Mouse (Mus musculus) left cerebral cortex, postnatal 36 days (tissue): ENCODE results near the gene Dctn1. TPM values are rescaled to one million over a fixed set of nuclear protein-coding genes. Genes with fewer than 3 reads are reported as not detected.
"Not testable (repeated sequence)": the region's sequence is repeated elsewhere in the genome, so short reads cannot be mapped to it uniquely, and the experiment has no call there.

Experiments
- DNase-seq, 2 experiments: peaks; one replicate each; pipeline ENCODE4 v3.0.0; 2021 to 2022; ENCODE audit warnings: low spot score in 2 of 2, mixed read lengths in 1 of 2
- intact Hi-C: fragments of 180-260 bp; cut with DNase I; formaldehyde crosslinking; loops from one replicate; pipeline ENCODE4 v1.15.1; 2025
- total RNA-seq, 2 experiments: library from RNA; stranded (reverse); gene quantifications; 2 replicates each; pipeline ENCODE4 v1.2.3; 2021

Gene Dctn1
- total RNA-seq, 2 experiments from 2014 or later, result 373 to 386 TPM

DNA sequence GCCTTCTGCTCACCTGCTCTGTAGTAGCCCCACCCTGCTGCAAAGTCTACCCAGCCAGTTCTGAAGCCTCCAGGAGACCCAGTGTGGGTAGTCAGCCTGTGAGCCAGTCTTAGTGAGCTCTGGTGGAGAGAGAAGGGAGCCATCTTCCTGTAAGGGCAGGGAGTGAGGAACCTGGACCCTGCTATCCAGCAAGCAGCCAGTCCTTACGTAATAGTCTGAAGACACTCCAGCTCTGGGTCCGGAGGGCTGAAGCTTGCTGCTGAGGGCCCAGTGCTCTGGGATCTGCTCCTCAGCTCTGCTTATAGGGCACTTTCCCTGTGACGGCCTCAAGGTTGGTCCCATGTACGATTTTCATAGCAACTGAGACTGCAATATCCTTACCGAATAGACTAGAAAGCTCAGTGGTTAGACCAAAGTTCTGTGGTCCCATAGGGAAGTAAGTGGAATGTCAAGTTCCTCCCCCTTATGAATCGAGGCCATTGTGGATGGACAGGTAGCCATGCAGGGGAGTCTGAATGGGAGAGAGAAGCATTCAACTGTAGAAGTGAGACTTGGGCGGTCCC, 30.7 kb upstream of the Dctn1 start, which contains the start of gene Rtkn:
TSS of gene Rtkn (plus strand) at position 513 of the 563 bp plus-strand sequence.
- DNase-seq, result no peak
- intact Hi-C loops, result no loop called here

DNA sequence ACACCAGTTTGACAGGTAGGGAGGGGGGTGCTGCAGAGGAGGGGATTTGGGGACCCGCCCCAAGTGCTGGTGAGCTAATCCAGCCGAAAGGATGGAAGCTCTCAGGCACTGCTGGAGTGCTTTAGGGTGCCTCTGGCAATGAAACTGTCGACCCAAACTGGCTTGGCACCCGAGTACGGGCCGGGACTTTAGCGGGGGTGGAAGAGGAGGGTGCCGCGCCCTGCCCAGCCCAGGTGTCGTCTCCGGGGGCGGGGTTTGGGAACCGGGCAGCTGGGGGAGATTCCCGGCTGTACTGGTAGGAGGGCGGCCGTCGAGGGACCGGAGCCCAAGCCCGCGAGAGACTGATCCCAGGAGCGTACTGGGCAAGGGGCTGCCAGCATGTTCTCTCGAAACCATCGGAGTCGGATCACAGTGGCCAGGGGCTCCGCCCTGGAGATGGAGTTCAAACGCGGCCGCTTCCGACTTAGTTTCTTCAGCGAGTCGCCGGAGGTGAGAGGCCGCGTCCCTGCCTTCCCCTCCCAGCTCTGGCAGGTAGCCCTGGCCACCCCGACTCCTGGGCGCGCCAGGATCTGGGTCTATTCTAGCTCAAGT, 30.1 kb upstream of the Dctn1 start:
- intact Hi-C loops, result no loop called here
- peak in 1 of 2 experiments; percentile 3 for DNase-seq

DNA sequence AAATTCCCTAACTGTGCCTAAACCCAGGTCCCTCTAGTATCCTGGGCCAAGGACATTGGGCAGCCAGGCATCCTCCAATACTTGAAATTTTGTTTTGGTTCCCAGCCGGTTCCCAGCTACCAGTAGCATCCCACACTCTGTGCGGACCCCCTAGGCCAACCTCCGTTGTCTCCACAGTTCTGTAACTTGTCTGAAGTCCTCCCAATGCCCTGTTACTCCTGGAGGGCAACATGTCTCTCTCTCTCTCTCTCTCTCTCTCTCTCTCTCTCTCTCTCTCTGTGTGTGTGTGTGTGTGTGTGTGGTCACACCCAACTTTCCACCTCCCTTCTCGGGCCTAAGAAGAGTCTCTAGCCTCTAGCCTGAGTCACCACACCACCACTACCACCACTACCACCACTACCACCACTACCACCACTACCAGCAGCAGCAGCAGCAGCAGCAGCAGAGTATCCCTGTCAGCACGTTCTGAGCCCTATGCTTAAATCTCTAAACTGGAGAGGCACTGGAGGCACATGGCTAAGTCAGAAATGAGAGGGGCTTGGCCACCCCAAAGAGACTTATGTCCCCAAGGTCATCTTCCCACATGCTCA, 29.3 kb upstream of the Dctn1 start:
- intact Hi-C loops, result no loop called here
- DNase-seq, result no peak

DNA sequence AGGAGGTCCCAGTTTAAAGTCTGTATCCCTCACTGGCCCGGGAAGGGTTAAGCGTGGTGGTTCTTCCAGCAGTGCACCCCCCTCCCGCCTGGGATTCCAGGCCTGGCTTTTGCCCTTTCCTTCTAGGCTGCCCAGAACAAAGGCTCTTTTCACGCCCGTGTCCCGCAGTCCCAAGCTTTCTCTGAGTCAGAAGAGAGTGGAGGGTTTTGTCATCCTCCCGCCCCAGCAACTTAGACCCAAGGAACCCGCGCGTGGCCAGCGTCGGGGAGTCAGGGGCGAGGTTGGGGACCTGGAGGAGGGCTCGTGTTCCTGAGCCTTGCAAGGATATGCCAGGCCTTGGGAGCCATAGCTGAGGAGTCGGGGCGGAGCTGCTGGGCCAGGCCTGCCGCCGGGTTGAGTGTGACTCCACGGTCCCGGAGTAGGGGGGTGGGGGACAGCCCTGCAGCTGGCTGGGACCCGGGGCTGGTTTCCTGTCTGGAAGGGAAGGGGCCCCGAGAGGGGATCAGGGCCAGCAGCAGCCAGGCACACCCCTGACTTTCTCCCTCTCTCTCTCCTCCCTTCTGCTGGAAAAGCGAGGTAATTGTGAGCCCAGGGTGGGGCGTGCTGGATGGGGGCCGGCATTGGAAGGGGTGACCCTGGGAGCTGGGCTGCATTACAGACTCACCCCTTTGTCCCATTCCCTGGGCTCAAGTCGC, 28.7 kb upstream of the Dctn1 start:
- intact Hi-C loops, result no loop called here
- DNase-seq, result peak in 1 of 2 experiments; percentile 42

DNA sequence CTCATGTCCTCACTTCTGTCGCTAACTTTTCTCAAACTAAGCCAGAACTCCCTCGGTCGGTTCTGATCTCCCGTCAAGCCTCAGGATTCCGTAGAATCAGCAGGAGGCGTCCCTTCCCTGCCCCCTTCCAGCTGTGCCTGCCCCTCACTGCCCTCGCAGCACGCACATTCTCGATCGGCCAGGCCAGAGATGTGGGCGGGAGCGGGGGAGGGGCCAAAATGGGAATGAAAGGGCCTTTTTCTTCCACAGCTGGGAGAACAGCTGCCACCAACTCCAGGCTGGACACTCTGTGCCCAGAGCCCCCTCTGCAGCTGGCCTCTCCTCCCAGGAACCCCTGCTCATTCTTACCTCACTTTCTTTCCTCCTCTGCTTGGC, 28.2 kb upstream of the Dctn1 start:
- DNase-seq, result peak; percentile 65 to 67
- intact Hi-C loops, result no loop called here

DNA sequence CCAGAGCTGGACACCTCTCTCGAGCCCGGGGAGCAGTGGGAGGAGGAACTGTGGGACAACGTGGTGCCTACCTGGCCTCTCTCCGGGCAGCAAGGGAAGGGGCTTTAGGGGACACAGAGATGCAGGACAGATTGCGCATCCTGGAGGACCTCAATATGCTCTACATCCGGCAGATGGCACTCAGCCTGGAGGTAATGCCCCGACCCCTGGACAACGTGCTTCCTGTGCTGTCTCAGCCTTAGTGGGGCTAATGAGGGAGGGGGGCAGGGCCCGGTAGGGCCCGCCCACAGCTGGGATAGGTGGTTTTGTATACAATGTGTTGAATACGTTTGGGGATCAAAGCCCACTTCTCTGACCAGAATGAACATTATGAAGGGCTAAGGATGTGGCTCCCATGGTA, 27.7 kb upstream of the Dctn1 start:
- intact Hi-C loops, result no loop called here
- DNase-seq, result no peak

DNA sequence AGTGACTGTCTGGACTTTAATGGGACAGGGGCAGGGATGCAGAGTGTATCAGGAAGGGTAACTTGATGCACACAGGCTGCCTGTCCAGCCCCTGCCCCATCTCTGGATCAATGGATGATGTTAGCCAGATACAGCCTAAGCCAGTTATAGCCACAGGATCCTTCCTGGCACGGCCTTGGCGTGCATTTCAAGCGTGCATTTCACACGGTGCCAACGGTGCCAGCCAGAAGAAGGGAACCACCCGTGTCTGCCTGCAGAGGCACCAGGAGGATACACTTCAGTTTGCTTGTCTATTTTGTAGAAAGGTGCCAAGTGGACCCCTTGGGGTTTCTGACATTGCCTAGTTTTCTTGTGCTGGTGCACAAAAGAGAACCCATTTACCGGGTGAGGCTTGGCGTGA, 25.7 kb upstream of the Dctn1 start:
- DNase-seq, result peak in 1 of 2 experiments; percentile 6
- intact Hi-C loops, result no loop called here

DNA sequence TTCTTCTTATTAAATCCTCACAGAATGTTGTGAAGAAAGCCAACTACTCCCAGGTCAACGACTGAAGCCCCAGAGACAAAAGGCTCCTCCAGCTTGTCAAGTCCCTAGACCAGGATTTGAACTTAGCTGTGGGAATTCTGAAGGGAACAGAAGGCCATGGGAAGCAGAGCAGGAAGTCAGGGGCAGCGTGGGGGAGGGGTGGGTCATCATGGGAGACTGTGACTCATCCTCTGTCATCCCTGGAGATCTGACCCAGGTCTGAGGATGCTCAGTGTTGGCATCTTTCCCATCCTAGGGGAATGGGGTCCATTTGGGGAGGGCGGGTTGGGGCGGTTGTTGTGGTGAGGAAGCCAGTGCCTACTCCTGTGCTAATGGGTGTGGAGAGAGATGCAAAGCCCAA, 24.1 kb upstream of the Dctn1 start:
- intact Hi-C loops, result no loop called here
- no peak for DNase-seq

DNA sequence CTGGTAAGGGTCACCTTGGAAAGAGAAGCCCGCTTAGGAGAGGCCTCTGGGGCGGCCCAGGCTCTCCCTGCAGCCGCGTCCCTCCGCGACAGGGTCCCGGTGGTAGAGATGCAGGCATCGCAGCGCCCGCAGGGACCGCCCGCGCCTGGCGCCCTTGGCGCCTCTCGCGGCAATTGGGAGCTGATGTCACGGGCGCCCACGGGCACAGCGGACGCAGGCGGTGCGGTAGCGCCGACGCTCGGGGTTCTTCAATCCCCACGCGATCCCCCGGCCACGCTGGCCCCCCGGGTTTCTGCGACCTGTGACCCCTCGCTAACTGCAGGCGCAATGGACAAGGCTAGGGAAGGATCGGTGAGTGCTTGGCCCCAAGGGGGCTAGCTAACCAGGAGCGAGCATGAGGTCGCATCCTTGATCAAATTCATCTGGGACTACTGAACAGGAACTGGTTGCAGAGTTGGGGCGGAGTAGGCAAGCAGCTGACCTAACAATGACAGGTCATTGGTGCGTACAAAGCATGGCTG, 23.4 kb upstream of the Dctn1 start:
- peak; percentile 75 to 82 for DNase-seq
- intact Hi-C loops, result no loop called here

DNA sequence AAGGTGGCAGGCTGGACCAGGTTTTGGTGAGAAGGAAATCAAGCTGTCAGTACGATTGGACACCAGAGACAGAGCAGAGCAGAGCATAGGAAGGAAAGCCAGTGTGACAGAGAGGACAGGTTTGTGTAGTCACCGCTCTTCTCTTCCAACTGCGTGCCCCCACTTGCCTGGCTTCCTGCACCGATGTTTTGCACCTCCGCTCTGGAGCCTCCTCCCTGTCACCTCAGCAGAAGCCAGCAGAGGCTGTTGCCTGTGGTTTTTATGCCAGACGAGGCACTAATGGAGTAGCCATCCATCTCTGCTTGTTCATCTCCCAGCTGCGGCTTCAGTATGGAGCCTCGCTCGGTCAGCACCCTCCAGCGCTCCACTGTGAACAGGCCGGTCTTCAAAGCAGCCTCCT, 22.8 kb upstream of the Dctn1 start:
- intact Hi-C loops, result no loop called here
- DNase-seq, result peak; percentile 46 to 59

DNA sequence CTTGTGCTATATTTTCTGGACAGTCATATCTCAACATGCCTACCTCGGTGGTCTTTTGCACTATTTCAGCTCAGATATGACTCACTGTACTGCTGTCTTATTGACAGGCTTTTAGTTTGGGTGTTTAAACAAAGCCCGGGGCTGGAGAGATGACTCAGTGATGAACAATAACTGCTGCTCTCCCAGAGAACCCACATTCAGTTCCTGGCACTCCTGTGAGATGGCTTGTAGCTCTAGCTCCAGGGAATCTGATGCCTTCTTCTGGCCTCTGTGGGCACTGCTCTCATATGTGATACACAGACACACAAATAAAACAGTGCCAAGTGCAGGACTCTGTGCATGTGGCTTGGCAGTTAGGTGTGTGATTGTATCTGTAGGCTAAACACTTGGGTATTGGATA, 20.5 kb upstream of the Dctn1 start:
- intact Hi-C loops, result no loop called here
- DNase-seq, result no peak

DNA sequence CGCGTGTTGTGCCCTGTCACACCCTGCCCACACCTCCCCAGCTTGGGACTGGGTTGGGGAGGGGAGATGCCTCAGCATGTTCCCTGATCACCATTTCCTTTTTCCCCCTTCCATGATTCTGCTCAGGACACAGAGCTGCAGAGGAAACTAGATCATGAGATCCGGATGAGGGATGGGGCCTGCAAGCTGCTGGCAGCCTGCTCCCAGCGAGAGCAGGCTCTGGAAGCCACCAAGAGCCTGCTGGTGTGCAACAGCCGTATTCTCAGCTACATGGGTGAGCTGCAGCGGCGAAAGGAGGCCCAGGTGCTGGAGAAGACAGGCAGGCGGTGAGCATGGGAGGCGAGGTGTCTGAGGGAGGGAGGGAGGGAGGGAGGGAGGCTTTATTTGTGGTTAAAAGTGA, 19.9 kb upstream of the Dctn1 start:
- intact Hi-C loops, result no loop called here

DNA sequence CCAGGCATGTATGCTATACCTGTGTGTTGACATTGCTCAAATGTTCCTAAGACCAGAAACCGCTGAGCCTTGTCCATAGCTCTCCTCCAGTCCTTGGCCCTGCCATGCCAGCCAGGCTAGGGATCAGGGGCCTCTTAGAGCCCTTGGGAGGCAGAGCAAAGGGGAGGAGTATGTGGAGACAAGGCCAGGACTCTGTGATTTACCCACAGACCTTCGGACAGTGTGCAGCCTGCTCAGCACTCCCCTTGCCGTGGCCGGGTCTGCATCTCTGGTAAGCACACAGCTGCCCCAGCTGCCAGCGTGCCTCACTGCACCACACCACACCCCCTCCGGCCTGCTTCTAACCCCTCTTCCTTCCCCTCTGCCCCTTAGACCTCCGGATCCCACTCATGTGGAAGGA, 18.4 kb upstream of the Dctn1 start:
- intact Hi-C loops, result no loop called here
- DNase-seq, result no peak

More for the DNA sequence above, 19.9 kb upstream of the Dctn1 start:
- DNase-seq, result no peak

DNA sequence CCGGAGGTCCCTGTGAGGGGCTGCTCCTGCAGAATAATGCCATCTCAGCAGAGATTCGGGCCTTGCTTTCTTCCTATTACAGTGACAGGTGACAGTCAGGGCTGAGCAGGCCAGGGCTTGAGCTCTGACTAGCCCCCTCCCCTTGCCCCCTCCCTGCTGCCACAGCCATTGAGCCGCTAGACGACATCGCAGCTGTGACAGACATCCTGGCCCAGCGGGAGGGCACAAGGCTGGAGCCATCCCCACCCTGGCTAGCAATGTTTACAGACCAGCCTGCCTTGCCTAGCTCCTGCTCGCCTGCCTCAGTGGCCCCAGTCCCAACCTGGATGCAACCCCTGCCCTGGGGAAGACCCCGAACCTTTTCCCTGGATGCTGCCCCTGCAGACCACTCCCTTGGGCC, 14.0 kb upstream of the Dctn1 start:
- intact Hi-C loops, result no loop called here
- no peak for DNase-seq

DNA sequence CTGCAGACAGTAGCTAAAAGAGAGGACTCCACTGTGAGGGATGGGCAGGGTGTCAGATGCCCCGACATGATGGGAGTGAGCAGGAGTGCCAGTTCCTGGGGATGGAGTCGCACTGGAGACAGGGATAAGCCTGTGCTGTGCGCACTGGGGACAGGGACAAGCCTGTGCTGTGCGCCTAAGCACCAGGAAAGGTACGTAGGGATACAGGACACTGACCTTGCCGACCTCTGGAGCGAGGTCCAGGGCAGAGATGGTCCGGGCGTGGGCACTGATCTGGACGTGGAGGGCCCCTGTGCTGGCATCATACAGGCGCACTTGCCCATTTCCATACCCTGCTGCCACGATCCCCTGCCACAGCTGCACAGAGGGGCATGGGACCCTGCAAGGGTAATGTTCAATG, 12.7 kb upstream of the Dctn1 start:
- no peak for DNase-seq
- intact Hi-C loops, result no loop called here

DNA sequence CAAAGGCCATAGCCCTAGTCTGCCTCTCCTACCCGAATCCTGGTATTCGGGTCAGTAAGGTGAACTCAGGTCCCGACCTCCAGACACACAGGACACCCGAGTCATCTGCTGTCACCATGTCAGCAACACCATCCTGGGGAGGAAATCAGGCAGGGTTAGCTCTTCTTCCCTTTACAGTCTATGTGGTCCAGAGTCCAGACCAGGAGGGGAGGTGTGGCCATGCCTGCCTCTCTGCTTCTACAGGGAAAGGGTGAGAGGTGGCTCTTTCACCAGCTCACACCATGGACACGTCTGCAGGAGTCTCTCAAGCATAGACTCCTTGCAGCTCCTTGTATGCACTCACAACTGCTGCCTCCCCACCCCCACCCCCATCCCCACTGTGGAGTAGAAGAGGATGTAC, 12.2 kb upstream of the Dctn1 start:
- intact Hi-C loops, result no loop called here
- no peak for DNase-seq

DNA sequence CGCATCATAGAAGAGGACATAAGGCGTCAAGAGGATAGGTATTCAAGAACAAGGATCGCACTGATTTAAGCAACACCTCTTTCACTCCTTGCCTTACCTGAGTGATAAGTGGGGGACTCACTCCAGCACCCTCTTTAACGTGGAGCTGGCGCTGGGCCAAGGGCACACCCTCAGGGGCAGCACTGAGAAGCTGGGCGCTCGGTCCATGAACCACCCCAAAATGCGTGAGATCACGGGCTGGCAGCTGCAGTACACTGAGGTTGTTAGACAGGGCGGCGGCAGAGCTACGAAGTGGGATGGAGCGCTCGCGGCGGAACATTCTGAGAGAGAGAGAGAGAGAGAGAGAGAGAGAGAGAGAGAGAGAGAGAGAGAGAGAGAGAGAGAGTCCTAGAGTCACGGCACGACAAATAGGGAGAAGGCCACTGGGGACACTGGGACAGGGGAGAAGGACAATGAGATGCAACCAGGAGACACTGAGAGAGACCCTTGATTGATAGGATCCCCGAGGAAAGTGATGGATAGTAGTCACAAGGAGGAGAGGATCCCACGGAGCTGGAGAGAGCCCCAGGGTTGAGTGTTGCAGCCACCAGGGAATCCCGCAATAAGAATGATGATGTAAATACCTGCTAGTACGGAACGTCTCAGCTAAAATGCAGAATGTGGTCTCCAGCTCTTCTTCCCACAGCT, 10.0 kb upstream of the Dctn1 start:
- intact Hi-C loops, result loop anchor here (5.0 kb wide), 1 partner anchor 33 kb away; the partner anchor contains the start of gene Wbp1

DNA sequence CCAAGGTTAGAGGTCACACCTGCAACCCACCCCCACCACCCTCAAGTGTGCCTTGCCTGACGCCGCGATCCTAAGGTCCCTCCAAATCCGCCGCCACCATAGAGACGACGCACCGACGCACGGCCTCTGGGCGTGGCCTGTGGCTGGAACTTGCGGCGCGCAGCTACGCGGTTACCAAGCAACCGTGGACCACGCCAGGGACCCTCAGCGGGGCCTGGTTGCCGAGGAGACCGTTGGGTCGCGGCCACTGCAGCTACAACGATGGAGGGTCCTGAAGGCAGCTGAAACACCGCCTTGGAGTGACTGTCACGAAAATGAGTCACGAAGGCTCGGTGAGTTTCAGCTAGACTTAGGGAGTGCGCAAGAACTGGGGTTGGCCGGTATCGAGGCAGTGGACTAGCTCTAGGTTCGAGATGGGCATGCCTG, 9.4 kb upstream of the Dctn1 start, which contains the start of the genes Wdr54 and 1700003E16Rik:
TSS of gene Wdr54 (minus strand) at position 139 of the 426 bp plus-strand sequence.
TSS of gene 1700003E16Rik (plus strand) at position 146 of the 426 bp plus-strand sequence.
- peak; percentile 82 to 84 for DNase-seq
- intact Hi-C loops, result loop anchor here (5.0 kb wide), 1 partner anchor 34 kb away; the partner anchor contains the start of gene Wbp1

More for the DNA sequence above, 10.0 kb upstream of the Dctn1 start:
- peak in 1 of 2 experiments; percentile 43 for DNase-seq

DNA sequence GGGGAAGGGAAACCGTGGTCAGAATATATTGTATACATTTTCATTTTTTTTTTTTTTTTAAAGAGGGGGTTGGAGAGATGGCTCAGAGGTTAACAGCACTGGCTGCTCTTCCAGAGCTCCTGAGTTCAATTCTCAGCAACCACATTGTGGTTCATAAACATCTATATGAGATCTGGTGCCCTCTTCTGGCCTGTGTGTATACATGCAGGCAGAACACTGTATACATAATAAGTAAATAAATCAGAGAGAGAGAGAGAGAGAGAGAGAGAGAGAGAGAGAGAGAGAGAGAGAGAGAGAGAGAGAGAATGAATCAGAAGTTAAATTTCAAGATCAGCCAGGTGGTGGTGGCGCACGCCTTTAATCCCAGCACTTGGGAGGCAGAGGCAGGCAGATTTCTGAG, 6.3 kb upstream of the Dctn1 start:
- intact Hi-C loops, result loop anchor here (5.0 kb wide), 1 partner anchor 37 kb away; the partner anchor contains the start of gene Wbp1
- not testable (repeated sequence) for DNase-seq
